ENCODE assay signal across 20 mouse cellular contexts in genomic region chr11:104002191-104002590, GRCm38 (mm10).
"Had no signal": no experiment of that assay in that cellular context is flagged by ENCODE, and none has a peak within 500 bp of the region (broad histone marks: within the 10 kb centered on the region; RNA-seq: fewer than 3 reads in every experiment).

No protein-coding gene starts in this region.

- DNase-seq: kidney, adult 18-20 months; kidney, postnatal 25 days; layer of hippocampus, adult 9-11 months; liver, postnatal 0 days; lung, embryonic 14.5 days; retina, postnatal 1 day; right cerebral cortex, postnatal 25 days; thymus, adult 2 months; thymus, postnatal 14 days; thymus, postnatal 4 days had no signal

- H3K27ac ChIP-seq: kidney, postnatal 0 days; layer of hippocampus, adult 2 months; limb, embryonic 12.5 days; limb, embryonic 15.5 days; liver, embryonic 14.5 days; midbrain, embryonic 12.5 days; midbrain, embryonic 15.5 days; neural tube, embryonic 13.5 days; stomach, postnatal 0 days had no signal

- ATAC-seq: liver, postnatal 0 days; lung, postnatal 0 days; midbrain, embryonic 15.5 days had no signal

- H3K36me3 ChIP-seq: limb, embryonic 12.5 days; limb, embryonic 15.5 days; midbrain, embryonic 12.5 days; midbrain, embryonic 15.5 days; neural tube, embryonic 13.5 days had no signal

- H3K4me3 ChIP-seq: layer of hippocampus, adult 2 months; limb, embryonic 12.5 days; limb, embryonic 15.5 days; midbrain, embryonic 12.5 days; midbrain, embryonic 15.5 days; neural tube, embryonic 13.5 days had no signal
